Mouse (Mus musculus): Measurements from ENCODE around the gene Ep400. TPM values are rescaled to one million over a fixed set of nuclear protein-coding genes. Genes with fewer than 3 reads are reported as not detected.
A peak's percentile ranks its signal among the peaks of the same experiment; 100 is the strongest.

Ep400 gene
- total RNA-seq (2017): 63.6 and 66.7 TPM in 2 replicates

- peak; percentile 92 for ATAC-seq (replicated peaks; ENCODE audit: low read depth, poor library complexity, severe bottlenecking)
Observed at GRCm38 (mm10) chr5:110770448-110771158, at the start of gene Ep400. Ep400 (minus strand) TSS chr5:110770717.

GRCm38 (mm10) chr5:110809667-110810325, 39.3 kb upstream of the Ep400 start, which contains the start of gene Ulk1:
Ulk1 (minus strand) TSS chr5:110810097.
- ATAC-seq (replicated peaks; ENCODE audit: low read depth, poor library complexity, severe bottlenecking): peak; percentile 86

GRCm38 (mm10) chr5:110808821-110809666, 38.5 kb upstream of the Ep400 start:
- ATAC-seq (replicated peaks; ENCODE audit: low read depth, poor library complexity, severe bottlenecking): no peak

- peak; percentile 60 for ATAC-seq (replicated peaks; ENCODE audit: low read depth, poor library complexity, severe bottlenecking)
Observed at GRCm38 (mm10) chr5:110808061-110808631, 37.6 kb upstream of the Ep400 start.

GRCm38 (mm10) chr5:110807453-110807852, 36.9 kb upstream of the Ep400 start:
- no peak for ATAC-seq (replicated peaks; ENCODE audit: low read depth, poor library complexity, severe bottlenecking)

- ATAC-seq (replicated peaks; ENCODE audit: low read depth, poor library complexity, severe bottlenecking): no peak
Observed at GRCm38 (mm10) chr5:110806676-110807075, 36.2 kb upstream of the Ep400 start.

GRCm38 (mm10) chr5:110806154-110806553, 35.6 kb upstream of the Ep400 start:
- ATAC-seq (replicated peaks; ENCODE audit: low read depth, poor library complexity, severe bottlenecking): no peak

GRCm38 (mm10) chr5:110804012-110804743, 33.7 kb upstream of the Ep400 start:
- ATAC-seq (replicated peaks; ENCODE audit: low read depth, poor library complexity, severe bottlenecking): no peak

GRCm38 (mm10) chr5:110802809-110803208, 32.3 kb upstream of the Ep400 start:
- ATAC-seq (replicated peaks; ENCODE audit: low read depth, poor library complexity, severe bottlenecking): no peak

GRCm38 (mm10) chr5:110802186-110802585, 31.7 kb upstream of the Ep400 start:
- ATAC-seq (replicated peaks; ENCODE audit: low read depth, poor library complexity, severe bottlenecking): no peak

- no peak for ATAC-seq (replicated peaks; ENCODE audit: low read depth, poor library complexity, severe bottlenecking)
Observed at GRCm38 (mm10) chr5:110801036-110801624, 30.6 kb upstream of the Ep400 start.

- ATAC-seq (replicated peaks; ENCODE audit: low read depth, poor library complexity, severe bottlenecking): no peak
Observed at GRCm38 (mm10) chr5:110797696-110798095, 27.2 kb upstream of the Ep400 start.

GRCm38 (mm10) chr5:110794363-110794762, 23.8 kb upstream of the Ep400 start:
- no peak for ATAC-seq (replicated peaks; ENCODE audit: low read depth, poor library complexity, severe bottlenecking)

GRCm38 (mm10) chr5:110788684-110789083, 18.2 kb upstream of the Ep400 start:
- peak; percentile 78 for ATAC-seq (replicated peaks; ENCODE audit: low read depth, poor library complexity, severe bottlenecking)

GRCm38 (mm10) chr5:110786081-110786835, 15.7 kb upstream of the Ep400 start:
- peak; percentile 34; the same call in 1 of the 2 replicates for ATAC-seq (replicated peaks; ENCODE audit: low read depth, poor library complexity, severe bottlenecking)

- ATAC-seq (replicated peaks; ENCODE audit: low read depth, poor library complexity, severe bottlenecking): no peak
Observed at GRCm38 (mm10) chr5:110783150-110783549, 12.6 kb upstream of the Ep400 start.

GRCm38 (mm10) chr5:110781529-110782238, 11.2 kb upstream of the Ep400 start:
- no peak for ATAC-seq (replicated peaks; ENCODE audit: low read depth, poor library complexity, severe bottlenecking)

Data from common myeloid progenitor, adult 5-6 weeks (primary cell).